Mouse (Mus musculus): ENCODE results near the gene Sigmar1.

GRCm38 (mm10) chr4:41759656-41760287 lies 3.8 kb upstream of the Sigmar1 start:
- TF ChIP-seq POLR2A (IDR thresholded peaks at IDR 0.05; ENCODE audit: insufficient read depth, low read depth, low read length), result no peak
- no peak for TF ChIP-seq CTCF (IDR thresholded peaks at IDR 0.05; ENCODE audit: insufficient read depth, low read depth, low read length)
